Mouse (Mus musculus) thymus, adult 2 months (tissue): Measurements from ENCODE around the gene Pus7.

Experiments used
- CTCF ChIP-seq: fragments of 200-500 bp; IDR thresholded peaks from 2 replicates; pipeline ENCODE4 v1.5.1; 2012; ENCODE audit warnings: mild to moderate bottlenecking, control low read depth, low read length, moderate library complexity, borderline replicate concordance; ENCODE audit not compliant: control insufficient read depth, poor library complexity, insufficient read depth; ENCODE audit errors: extremely low read depth
- POLR2A ChIP-seq: fragments of 200-500 bp; IDR thresholded peaks from 2 replicates; pipeline ENCODE4 v1.6.1; 2012; ENCODE audit warnings: mild to moderate bottlenecking, low read length, control low read depth, moderate library complexity; ENCODE audit not compliant: control insufficient read depth, poor library complexity, insufficient read depth; ENCODE audit errors: extremely low read depth

- TF ChIP-seq POLR2A (no peak), CTCF (no peak)
Observed at GRCm38 (mm10) chr5:23743261-23743660, 40.2 kb downstream of the Pus7 start.
